In the genomic region with DNA sequence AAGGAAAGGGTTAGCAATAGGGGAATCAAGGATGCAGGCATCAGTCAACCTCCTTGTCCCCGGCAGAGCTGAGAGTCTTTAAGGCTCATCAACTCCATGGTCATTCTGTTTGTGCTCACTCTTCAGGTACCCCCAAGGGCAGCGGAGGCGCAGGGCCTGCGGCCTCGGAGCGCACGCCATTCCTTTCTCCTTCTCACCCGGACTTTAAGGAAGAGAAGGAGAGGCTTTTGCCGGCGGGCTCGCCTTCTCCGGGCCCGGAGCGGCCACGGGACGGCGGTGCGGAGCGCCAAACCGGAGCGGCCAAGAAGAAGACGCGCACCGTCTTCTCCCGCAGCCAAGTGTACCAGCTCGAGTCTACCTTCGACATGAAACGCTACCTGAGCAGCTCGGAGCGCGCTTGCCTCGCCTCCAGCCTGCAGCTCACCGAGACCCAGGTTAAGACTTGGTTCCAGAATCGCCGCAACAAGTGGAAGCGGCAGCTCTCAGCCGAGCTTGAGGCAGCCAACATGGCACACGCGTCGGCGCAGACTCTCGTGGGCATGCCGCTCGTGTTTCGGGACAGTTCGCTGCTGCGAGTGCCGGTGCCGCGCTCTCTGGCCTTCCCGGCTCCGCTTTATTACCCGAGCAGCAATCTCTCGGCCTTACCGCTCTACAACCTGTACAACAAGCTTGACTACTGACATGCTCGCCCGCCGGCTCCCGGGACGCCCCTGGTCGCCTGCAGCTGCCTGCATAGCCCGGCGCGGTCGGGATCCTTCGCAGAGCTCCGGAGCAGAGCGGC, we compare ENCODE assay signal across 8 mouse cellular contexts. TPM values are rescaled to one million over a fixed set of nuclear protein-coding genes. Genes with fewer than 3 reads are reported as not detected.
DNase-seq lines count a peak whose midpoint lies in the region; ATAC-seq and TF ChIP-seq lines count a peak whose summit lies in the region.

No protein-coding gene starts in this region.

- peaks cover 12% of the 10 kb centered on the region for H3K4me1 ChIP-seq in lung, adult 2 months (ENCODE audit: control insufficient read depth, insufficient read depth, low read length)
- no peaks in the 10 kb centered on the region for H3K4me1 ChIP-seq in forebrain, postnatal 0 days (ENCODE audit: insufficient read depth)
- H3K4me1 ChIP-seq in limb, embryonic 13.5 days = peaks cover 32% of the 10 kb centered on the region
- H3K4me1 ChIP-seq in neural tube, embryonic 15.5 days = peaks cover 22% of the 10 kb centered on the region

- no peak for TF ChIP-seq CTCF in lung, adult 2 months (IDR thresholded peaks at IDR 0.05; ENCODE audit: insufficient read depth, low read length)
- 0 out of 2 replicates have a peak, but pooled peaks have one; percentile 20 for TF ChIP-seq CTCF in forebrain, postnatal 0 days (IDR thresholded peaks at IDR 0.05; ENCODE audit: low read depth)

- peak; percentile 48 for DNase-seq in lung, adult 2 months
- DNase-seq in lung, postnatal 10 days = no peak
- DNase-seq in adrenal gland, postnatal 25 days = peak; percentile 19
- DNase-seq in forebrain, postnatal 0 days = peak; percentile 55
- DNase-seq in right cerebral cortex, postnatal 14 days = no peak
- no peak for DNase-seq in natural killer cell, adult 2 months (ENCODE audit: low spot score in 2 of 2)

- H3K4me3 ChIP-seq in lung, adult 2 months (replicated peaks; ENCODE audit: extremely low read depth, low read depth, low read length) = no peak overlapping the region
- H3K4me3 ChIP-seq in forebrain, postnatal 0 days (ENCODE audit: low read depth, low read length) = no peak overlapping the region
- peak overlapping the region; percentile 26 for H3K4me3 ChIP-seq in limb, embryonic 13.5 days
- peak overlapping the region; percentile 19 for H3K4me3 ChIP-seq in neural tube, embryonic 15.5 days (replicated peaks)

- H3K36me3 ChIP-seq in forebrain, postnatal 0 days (ENCODE audit: insufficient read depth) = no peaks in the 10 kb centered on the region
- H3K36me3 ChIP-seq in limb, embryonic 13.5 days = no peaks in the 10 kb centered on the region
- no peaks in the 10 kb centered on the region for H3K36me3 ChIP-seq in neural tube, embryonic 15.5 days

- no peak for TF ChIP-seq POLR2A in lung, adult 2 months (IDR thresholded peaks at IDR 0.05; ENCODE audit: borderline replicate concordance, extremely low read depth, low read depth, low read length)

- no peak for ATAC-seq in forebrain, postnatal 0 days
- ATAC-seq in limb, embryonic 13.5 days (ENCODE audit: low FRiP score, low read depth) = no peak
- ATAC-seq in neural tube, embryonic 15.5 days (ENCODE audit: low FRiP score) = no peak

- H3K9ac ChIP-seq in forebrain, postnatal 0 days = no peak overlapping the region
- H3K9ac ChIP-seq in limb, embryonic 13.5 days = no peak overlapping the region
- H3K9ac ChIP-seq in neural tube, embryonic 15.5 days (replicated peaks) = no peak overlapping the region

- 2% methylated on average over 68 of the region's 68 CpGs for WGBS in lung, adult 2 months
- WGBS in forebrain, postnatal 0 days = 2% methylated on average over 68 of the region's 68 CpGs
- WGBS in limb, embryonic 13.5 days = under 1% methylated on average over 68 of the region's 68 CpGs
- WGBS in neural tube, embryonic 15.5 days = under 1% methylated on average over 68 of the region's 68 CpGs

- H3K27ac ChIP-seq in forebrain, postnatal 0 days (ENCODE audit: low read depth, low read length) = no peak overlapping the region
- no peak overlapping the region for H3K27ac ChIP-seq in limb, embryonic 13.5 days
- no peak overlapping the region for H3K27ac ChIP-seq in neural tube, embryonic 15.5 days (replicated peaks)

- no peaks in the 10 kb centered on the region for H3K9me3 ChIP-seq in forebrain, postnatal 0 days (ENCODE audit: low read length)
- no peaks in the 10 kb centered on the region for H3K9me3 ChIP-seq in limb, embryonic 13.5 days
- H3K9me3 ChIP-seq in neural tube, embryonic 15.5 days (replicated peaks) = no peaks in the 10 kb centered on the region

- peaks cover 65% of the 10 kb centered on the region for H3K27me3 ChIP-seq in forebrain, postnatal 0 days (ENCODE audit: insufficient read depth, low read length)
- peaks cover 91% of the 10 kb centered on the region for H3K27me3 ChIP-seq in limb, embryonic 13.5 days
- peaks cover 86% of the 10 kb centered on the region for H3K27me3 ChIP-seq in neural tube, embryonic 15.5 days (replicated peaks)

- H3K4me2 ChIP-seq in forebrain, postnatal 0 days (ENCODE audit: low read depth) = no peak overlapping the region
- H3K4me2 ChIP-seq in limb, embryonic 13.5 days (replicated peaks) = peak overlapping the region; percentile 53
- H3K4me2 ChIP-seq in neural tube, embryonic 15.5 days = peak overlapping the region; percentile 45

RNA-seq across cellular contexts. Expression of a gene that starts 4.5 kb away (rescaled TPM):
- 52.4 and 71.6 TPM in 2 replicates for polyA plus RNA-seq in lung, adult 2 months (2012; rRNA removed)
- total RNA-seq in adrenal gland, postnatal 25 days (2021) = 79.0 and 81.7 TPM in 2 replicates
- total RNA-seq in forebrain, postnatal 0 days (2014; rRNA removed) = 92.5 and 95.3 TPM in 2 replicates
- 118 and 124 TPM in 2 replicates for polyA plus RNA-seq in forebrain, postnatal 0 days (2015; fragmentation: Nextera tagmentation; extraction: Ambion mirVana)
- polyA plus RNA-seq in limb, embryonic 13.5 days (2015; fragmentation: Nextera tagmentation; extraction: Ambion mirVana) = 226 and 233 TPM in 2 replicates
- 141 and 157 TPM in 2 replicates for polyA plus RNA-seq in neural tube, embryonic 15.5 days (2015; fragmentation: Nextera tagmentation; extraction: Ambion mirVana)

RNA-seq across cellular contexts. Expression of a gene that starts 6.9 kb away (rescaled TPM):
- not detected in 2 replicates for polyA plus RNA-seq in lung, adult 2 months (2012; rRNA removed)
- not detected in 2 replicates for total RNA-seq in adrenal gland, postnatal 25 days (2021)
- 1.1 and 1.3 TPM in 2 replicates for total RNA-seq in forebrain, postnatal 0 days (2014; rRNA removed)
- polyA plus RNA-seq in forebrain, postnatal 0 days (2015; fragmentation: Nextera tagmentation; extraction: Ambion mirVana) = 0.11 and 0.45 TPM in 2 replicates
- not detected in 2 replicates for polyA plus RNA-seq in limb, embryonic 13.5 days (2015; fragmentation: Nextera tagmentation; extraction: Ambion mirVana)
- polyA plus RNA-seq in neural tube, embryonic 15.5 days (2015; fragmentation: Nextera tagmentation; extraction: Ambion mirVana) = 0.82 and 1.3 TPM in 2 replicates

RNA-seq across cellular contexts. Expression of a gene that starts 12.8 kb away (rescaled TPM):
- not detected in 2 replicates for polyA plus RNA-seq in lung, adult 2 months (2012; rRNA removed)
- not detected in 2 replicates for total RNA-seq in adrenal gland, postnatal 25 days (2021)
- total RNA-seq in forebrain, postnatal 0 days (2014; rRNA removed) = 0.38 and 1.6 TPM in 2 replicates
- polyA plus RNA-seq in forebrain, postnatal 0 days (2015; fragmentation: Nextera tagmentation; extraction: Ambion mirVana) = 0.62 TPM in 1 of 2 replicates, not detected in the other
- not detected in 2 replicates for polyA plus RNA-seq in limb, embryonic 13.5 days (2015; fragmentation: Nextera tagmentation; extraction: Ambion mirVana)
- 0.54 and 0.89 TPM in 2 replicates for polyA plus RNA-seq in neural tube, embryonic 15.5 days (2015; fragmentation: Nextera tagmentation; extraction: Ambion mirVana)

Comparison
In these comparisons a context has a peak if more than half of its experiments do, and no peak if none do; other contexts are left out.
1. DNase-seq: peak in lung, adult 2 months (single experiment), adrenal gland, postnatal 25 days (single experiment) and forebrain, postnatal 0 days (single experiment); none in lung, postnatal 10 days (single experiment), right cerebral cortex, postnatal 14 days (single experiment) and natural killer cell, adult 2 months (0 of 2).
2. H3K4me3 ChIP-seq: peak in limb, embryonic 13.5 days (single experiment) and neural tube, embryonic 15.5 days (single experiment); none in lung, adult 2 months (single experiment) and forebrain, postnatal 0 days (single experiment).